Mouse (Mus musculus): ENCODE measurements at regions not wholly inside any gene's neighbourhood (a gene's known extent, or its start where the extent isn't known, plus 50 kb on each side); places are given as distances from the start of the nearest gene placed in this dataset.

GRCm38 (mm10) chr8:26835076-26835475 lies 142.0 kb upstream of the Zfp703 start:
- no peak for TF ChIP-seq CTCF (IDR thresholded peaks at IDR 0.05; ENCODE audit: low read depth, low read length)
- no peak for TF ChIP-seq POLR2A (IDR thresholded peaks at IDR 0.05; ENCODE audit: insufficient read depth, low read length)
